Mouse (Mus musculus) heart, postnatal 25 days (tissue): Measurements from ENCODE around the gene Adora2a. TPM values are rescaled to one million over a fixed set of nuclear protein-coding genes. Genes with fewer than 3 reads are reported as not detected.
"Not testable (repeated sequence)": the region's sequence is repeated elsewhere in the genome, so short reads cannot be mapped to it uniquely, and the experiment has no call there.

Experiments
- DNase-seq: peaks from one replicate; pipeline ENCODE4 v3.0.0; 2022; ENCODE audit warnings: low spot score
- intact Hi-C: fragments of 180-260 bp; cut with DNase I; formaldehyde crosslinking; loops from one replicate; pipeline ENCODE4 v1.15.1; 2025
- total RNA-seq, 2 experiments: library from RNA; stranded (reverse); gene quantifications; 2 replicates each; pipeline ENCODE4 v1.2.3; 2021

Gene Adora2a
- 10 to 100 TPM in 1 of 2 experiments, 1 to 10 TPM in 1; 9.6 to 13.8 TPM for total RNA-seq

DNA sequence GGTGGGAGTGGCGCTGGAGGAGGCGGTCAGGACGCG, at the start of gene Adora2a:
Gene Adora2a (plus strand): TSS at position 6 of the 36 bp plus-strand sequence.
- DNase-seq: no peak
- intact Hi-C loops: loop anchor here (2.0 to 5.0 kb wide), 4 partner anchors 36 to 171 kb away; no protein-coding TSS in a partner anchor

DNA sequence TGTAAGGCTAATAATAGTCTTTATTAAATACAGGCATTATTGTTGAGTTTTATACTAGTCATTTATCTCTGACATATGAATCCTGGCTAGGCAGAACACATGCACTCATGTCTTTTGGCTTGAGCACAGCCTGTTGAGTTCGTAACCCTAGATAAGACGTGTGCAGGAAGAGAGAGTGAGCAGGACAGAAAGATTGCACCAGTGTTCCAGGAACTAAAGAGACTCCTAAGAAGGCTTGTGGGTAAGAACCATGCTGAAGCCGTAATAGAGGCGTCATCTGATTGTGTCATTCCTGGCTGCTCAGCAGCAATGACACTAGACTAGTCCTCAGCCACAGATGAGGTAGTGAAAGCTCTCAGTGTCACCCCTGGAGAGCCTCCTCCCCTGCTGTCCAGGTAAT, 43.7 kb upstream of the Adora2a start:
- intact Hi-C loops: no loop called here
- DNase-seq: no peak

DNA sequence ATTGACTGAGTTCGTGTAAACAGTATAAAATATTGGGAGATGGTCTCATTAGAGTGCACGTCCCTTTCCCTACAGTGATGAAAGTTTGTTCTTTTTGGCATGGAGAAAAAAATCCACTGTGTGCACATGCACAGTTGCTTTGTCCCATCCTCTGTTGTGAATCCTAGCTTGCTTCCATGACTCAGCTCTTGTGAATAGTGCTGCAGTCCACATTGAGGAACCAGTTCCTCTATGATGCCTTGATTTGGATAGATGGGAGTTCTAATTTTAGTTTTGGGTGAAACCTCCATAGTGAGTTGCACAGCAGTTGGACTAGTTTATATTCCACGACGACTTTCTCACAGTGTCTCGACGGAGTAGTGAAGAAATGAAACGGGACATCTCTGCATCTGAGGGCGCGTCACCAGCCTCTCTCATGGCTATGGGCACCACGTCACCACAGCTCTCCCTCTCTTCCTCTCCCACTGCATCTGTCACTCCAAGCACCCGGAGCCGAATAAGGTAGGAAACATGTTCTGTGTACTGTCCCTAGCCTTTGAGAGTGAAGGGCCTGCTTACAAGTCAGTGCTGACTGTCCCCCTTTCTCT, 40.2 kb upstream of the Adora2a start:
- DNase-seq: no peak

DNA sequence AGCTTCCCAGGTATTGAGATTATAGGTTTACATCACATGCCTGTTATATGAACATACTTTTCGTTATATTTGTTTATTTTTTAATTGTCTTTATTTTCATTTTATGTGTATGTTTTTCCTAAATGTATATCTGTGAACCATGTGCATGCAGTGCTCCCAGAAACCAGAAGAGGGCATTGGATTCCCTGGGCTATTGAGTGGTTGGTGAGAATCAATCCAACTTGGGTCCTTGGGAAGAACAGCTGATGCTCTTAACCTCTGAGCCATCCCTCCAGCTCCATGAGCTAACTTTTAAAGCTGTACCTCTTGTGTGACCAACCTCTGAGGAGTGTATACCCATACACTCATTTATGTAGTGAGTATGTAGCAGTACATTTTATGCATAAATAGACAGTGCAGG, 39.2 kb upstream of the Adora2a start:
- no peak for DNase-seq
- intact Hi-C loops: loop anchor here (2.0 to 5.0 kb wide), 3 partner anchors 40 to 159 kb away; partner anchors contain the start of gene Adora2a

More for the DNA sequence above, 40.2 kb upstream of the Adora2a start:
- intact Hi-C loops: loop anchor here (2.0 to 5.0 kb wide), 3 partner anchors 41 to 160 kb away; partner anchors contain the start of gene Adora2a

DNA sequence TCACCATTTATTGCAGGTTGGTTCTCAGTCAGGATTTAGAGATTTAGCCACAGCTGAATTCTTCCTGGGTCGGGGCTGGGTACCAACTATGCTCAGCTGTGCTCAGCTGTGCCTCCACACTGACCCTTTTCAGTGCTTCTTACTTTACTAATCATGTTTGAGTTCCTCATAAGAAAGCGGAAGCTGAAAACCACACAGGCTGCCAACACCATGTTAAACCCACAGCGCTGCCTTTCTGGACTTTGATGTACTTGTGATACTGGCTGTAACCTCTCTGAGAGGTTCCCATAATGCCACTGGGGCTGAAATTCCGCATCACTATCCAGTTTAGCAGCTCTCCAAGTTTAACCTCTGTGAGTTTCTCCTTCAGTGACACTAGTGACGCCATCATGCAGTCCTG, 34.0 kb upstream of the Adora2a start:
- intact Hi-C loops: no loop called here
- DNase-seq: no peak

DNA sequence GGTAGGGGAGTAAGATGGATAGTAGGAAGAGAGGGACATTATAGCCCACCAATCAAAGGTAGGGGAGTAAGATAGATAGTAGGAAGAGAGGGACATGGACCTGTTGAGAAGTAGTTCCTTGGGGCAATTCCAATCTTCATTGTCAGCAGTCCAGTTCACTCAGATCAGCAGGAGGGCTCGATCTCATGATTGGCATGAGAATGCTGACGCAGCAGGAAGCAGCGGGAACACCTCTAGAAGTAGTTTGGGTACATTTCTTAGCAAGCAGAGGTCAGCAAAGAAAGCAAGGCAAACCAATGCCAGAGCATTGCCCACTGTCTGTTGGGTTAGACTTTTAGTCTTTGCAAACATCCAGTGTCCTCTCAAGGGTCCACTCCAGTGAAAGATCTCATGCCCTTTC, 32.9 kb upstream of the Adora2a start:
- intact Hi-C loops: no loop called here
- DNase-seq: no peak

DNA sequence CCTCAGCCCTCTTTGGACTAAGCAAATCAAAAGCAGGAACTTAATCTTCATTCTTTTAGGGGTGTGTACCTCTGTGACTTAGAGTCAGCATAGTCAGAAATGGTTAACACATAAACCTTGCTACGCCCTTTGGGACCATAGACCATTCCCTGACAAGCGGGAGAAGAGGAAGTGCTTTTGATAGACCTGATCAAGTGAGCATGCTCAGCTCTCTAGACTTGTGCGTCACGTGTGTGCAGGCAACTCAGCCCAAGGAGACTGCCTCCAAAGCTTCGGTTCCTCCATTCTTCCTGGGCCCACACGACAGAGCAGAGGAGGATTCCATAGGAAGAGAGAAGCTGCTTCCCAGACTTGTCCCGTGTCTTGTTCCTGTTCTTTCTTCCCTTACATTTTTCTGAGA, 28.1 kb upstream of the Adora2a start:
- intact Hi-C loops: no loop called here
- DNase-seq: no peak

DNA sequence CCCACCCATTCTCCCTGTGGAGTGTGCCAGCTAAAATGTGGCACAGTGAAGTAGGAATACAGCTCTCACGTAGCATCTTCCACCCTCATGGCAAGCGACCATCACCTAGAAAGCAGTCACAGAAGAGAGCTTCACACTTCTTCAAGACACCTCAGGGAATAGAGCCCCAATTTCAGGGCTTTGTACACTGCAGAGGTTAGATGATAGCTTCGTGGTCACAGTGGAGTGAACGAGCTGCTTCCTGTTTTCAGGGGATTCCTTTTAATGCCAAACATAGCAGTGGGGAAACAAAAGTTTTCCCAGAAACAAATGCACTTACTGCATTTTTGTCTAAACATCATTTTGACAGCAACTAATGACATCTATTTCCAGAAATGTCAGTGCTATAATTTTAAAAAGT, 27.3 kb upstream of the Adora2a start:
- DNase-seq: no peak
- intact Hi-C loops: no loop called here

DNA sequence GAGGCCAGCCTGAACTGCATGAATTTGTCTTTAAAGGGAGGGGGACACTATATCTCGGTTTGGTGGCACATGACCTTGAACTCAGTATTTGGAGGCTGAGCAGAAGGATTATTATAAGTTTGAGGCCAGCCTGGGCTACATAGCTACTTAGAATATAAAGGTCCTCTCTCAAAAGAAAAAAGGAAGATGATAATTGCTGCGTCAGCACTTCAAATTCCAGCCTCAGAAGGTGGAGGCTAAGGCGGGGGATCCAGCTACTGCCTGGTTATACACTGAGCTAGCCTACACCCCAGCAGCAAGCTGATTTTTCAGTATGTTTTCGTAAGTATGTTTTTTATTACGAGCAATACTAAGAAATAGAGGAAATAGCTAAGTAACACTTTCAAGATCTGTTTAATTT, 26.0 kb upstream of the Adora2a start:
- DNase-seq: no peak
- intact Hi-C loops: no loop called here

GRCm38 (mm10) chr10:75291338-75291737, 25.3 kb upstream of the Adora2a start:
- intact Hi-C loops: no loop called here
- DNase-seq: no peak

DNA sequence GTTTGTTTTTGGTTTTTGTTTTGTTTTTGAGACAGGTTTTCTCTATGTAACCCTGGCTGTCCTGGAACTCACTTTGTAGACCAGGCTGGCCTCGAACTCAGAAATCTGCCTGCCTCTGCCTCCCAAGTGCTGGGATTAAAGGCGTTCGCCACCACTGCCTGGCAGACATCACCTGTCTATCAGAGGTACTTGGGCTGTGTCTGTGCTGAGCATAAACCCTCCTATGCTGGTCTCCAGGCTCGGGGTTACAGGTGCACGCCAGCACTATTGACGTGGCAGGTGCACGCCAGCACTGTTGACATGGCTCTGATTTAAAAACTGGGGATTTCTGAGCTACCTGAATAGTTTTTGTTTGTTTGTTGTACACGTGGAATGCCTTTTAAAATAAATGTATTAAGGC, 24.5 kb upstream of the Adora2a start:
- DNase-seq: not testable (repeated sequence)

DNA sequence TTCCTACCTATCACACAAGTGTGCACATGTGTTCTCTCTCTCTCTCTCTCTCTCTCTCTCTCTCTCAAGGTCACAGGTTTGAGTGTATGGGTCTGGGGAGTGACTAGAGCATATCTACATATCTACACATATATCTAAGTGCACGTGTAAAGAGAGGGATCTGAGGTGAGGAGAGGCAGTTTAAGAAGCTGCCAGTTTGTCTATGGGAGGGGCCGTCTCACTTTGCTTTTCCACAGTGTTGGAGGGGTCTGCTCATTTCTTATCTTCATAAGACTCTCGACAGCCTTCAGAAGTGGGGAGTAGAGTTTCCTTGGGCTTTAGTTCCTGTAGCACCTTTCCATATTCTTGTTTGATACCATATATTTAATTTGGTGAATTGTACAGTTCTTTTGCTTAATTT, 23.4 kb upstream of the Adora2a start:
- intact Hi-C loops: no loop called here
- DNase-seq: no peak

More for the DNA sequence above, 24.5 kb upstream of the Adora2a start:
- intact Hi-C loops: not testable (repeated sequence)

GRCm38 (mm10) chr10:75294362-75294761, 22.3 kb upstream of the Adora2a start:
- intact Hi-C loops: no loop called here

GRCm38 (mm10) chr10:75294926-75295325, 21.8 kb upstream of the Adora2a start:
- DNase-seq: no peak

More at GRCm38 (mm10) chr10:75294362-75294761, 22.3 kb upstream of the Adora2a start:
- DNase-seq: no peak

DNA sequence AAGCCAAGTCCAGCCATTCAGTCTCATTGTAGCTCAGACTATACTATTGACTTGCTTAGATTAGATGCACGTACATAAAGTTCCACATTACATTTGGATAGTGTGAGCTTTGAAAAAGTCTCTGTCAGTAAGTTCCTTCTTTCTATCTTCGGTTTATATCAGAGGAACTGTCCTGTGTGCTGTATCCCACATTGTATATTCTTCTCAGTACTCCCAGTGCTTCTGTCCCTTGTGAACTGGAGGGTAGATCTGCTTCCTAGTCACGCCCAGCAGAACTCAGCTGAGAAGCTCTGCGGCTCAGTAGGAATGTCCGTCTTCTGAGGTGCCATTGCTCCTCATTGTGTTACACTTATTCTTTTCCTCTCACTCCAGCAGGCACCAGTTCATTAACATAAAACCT, 18.1 kb upstream of the Adora2a start:
- DNase-seq: no peak
- intact Hi-C loops: no loop called here

More at GRCm38 (mm10) chr10:75294926-75295325, 21.8 kb upstream of the Adora2a start:
- intact Hi-C loops: no loop called here

- DNase-seq: no peak
These were observed 16.8 kb upstream of the Adora2a start for GRCm38 (mm10) chr10:75299785-75300418.

DNA sequence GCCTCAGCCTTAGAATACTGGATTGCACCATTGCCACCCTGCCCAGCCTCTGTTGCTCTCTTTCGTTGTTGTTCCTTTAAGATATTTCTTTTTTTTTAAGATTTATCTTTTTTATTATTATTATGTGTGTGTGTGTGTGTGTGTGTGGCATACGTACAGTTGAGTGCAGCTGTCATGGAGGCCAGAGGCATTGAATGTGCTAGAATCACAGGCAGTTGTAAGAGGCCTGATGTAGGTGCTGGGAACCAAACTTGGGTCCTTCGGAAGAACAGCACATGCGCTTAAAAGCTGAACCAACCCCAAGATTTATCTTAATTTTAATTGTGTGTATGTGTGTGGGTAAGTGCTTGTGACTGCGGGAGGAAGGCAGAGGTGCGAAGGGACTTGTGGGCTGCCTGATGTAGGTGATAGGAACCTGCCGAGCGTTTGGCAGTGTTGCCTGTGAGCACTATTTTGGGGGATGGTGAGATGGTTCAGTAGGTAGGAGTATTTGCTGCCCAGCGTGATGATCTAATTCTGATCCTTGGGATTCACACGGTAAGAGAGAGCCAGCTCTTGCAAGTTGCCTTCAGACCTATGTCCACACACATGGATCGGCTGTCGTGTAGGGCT, 15.4 kb upstream of the Adora2a start:
- intact Hi-C loops: no loop called here
- no peak for DNase-seq

More at GRCm38 (mm10) chr10:75299785-75300418, 16.8 kb upstream of the Adora2a start:
- intact Hi-C loops: no loop called here

DNA sequence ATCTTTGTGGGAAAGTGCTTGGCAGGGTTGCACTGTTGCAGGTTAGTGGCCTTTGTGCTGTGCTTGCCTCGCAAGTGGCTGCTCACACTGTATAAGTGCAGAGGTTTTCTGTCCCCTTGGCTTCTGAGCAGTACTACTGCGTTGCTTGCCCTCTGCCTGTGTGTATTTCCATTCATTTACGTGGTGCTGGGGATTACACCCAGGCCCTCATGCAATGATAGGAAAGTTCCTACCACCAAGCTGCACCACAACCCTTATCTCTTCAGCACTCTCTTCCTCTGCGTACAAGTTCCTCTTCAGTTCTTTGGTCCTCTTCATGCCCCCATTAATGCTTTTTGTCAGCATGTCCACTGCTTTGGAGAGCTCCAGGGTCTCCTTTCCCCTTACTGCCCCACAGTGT, 14.7 kb upstream of the Adora2a start:
- no peak for DNase-seq
- intact Hi-C loops: no loop called here

- intact Hi-C loops: no loop called here
- DNase-seq: no peak
These were observed 14.1 kb upstream of the Adora2a start for GRCm38 (mm10) chr10:75302536-75302935.

GRCm38 (mm10) chr10:75303324-75304048, 13.2 kb upstream of the Adora2a start:
- intact Hi-C loops: no loop called here
- no peak for DNase-seq

- no peak for DNase-seq
- intact Hi-C loops: no loop called here
These were observed 12.7 kb upstream of the Adora2a start for GRCm38 (mm10) chr10:75304049-75304405.
